Mouse (Mus musculus) embryonic fibroblast, embryonic 13.5 days (primary cell): ENCODE data around the gene Slc4a5. TPM values are rescaled to one million over a fixed set of nuclear protein-coding genes. Genes with fewer than 3 reads are reported as not detected.
"Not testable (repeated sequence)": the region's sequence is repeated elsewhere in the genome, so short reads cannot be mapped to it uniquely, and the experiment has no call there.

Experiments
- H3K27ac ChIP-seq: 2 replicates; pipeline ENCODE4 v1.5.1; 2012; ENCODE audit warnings: low read length, control low read depth, inconsistent platforms; ENCODE audit not compliant: insufficient read depth
- H3K4me1 ChIP-seq: 2 replicates; pipeline ENCODE4 v1.6.1; 2011; ENCODE audit warnings: low read length; ENCODE audit not compliant: control insufficient read depth, insufficient read depth
- H3K4me3 ChIP-seq: 2 replicates; pipeline ENCODE4 v1.5.1; 2011; ENCODE audit warnings: mild to moderate bottlenecking, control low read depth, low read length; ENCODE audit not compliant: insufficient read depth
- CTCF ChIP-seq: IDR thresholded peaks from 2 replicates; pipeline ENCODE4 v1.5.1; 2011; ENCODE audit warnings: mild to moderate bottlenecking, control low read depth, low read length, moderate library complexity, borderline replicate concordance; ENCODE audit not compliant: insufficient read depth
- POLR2A ChIP-seq: IDR thresholded peaks from 2 replicates; pipeline ENCODE4 v1.6.1; 2011; ENCODE audit warnings: low read depth, mild to moderate bottlenecking, control low read depth, low read length, moderate library complexity
- polyA plus RNA-seq: library from polyadenylated mRNA; stranded (reverse); fragments of >200 nt; gene quantifications from 2 replicates; pipeline ENCODE4 v1.2.4, GENCODE M21; 2011; ENCODE audit warnings: low read depth; ENCODE audit not compliant: missing spikeins, insufficient read length

Gene Slc4a5
- polyA plus RNA-seq, 1 experiment = not detected

GRCm38 (mm10) chr6:83322794-83323193 is 103.2 kb downstream of the Slc4a5 start:
- H3K27ac ChIP-seq = no peak overlapping the region
- TF ChIP-seq CTCF (no peak), POLR2A (no peak)
- H3K4me3 ChIP-seq = no peak overlapping the region
- no peaks in the 10 kb centered on the region for H3K4me1 ChIP-seq

DNA sequence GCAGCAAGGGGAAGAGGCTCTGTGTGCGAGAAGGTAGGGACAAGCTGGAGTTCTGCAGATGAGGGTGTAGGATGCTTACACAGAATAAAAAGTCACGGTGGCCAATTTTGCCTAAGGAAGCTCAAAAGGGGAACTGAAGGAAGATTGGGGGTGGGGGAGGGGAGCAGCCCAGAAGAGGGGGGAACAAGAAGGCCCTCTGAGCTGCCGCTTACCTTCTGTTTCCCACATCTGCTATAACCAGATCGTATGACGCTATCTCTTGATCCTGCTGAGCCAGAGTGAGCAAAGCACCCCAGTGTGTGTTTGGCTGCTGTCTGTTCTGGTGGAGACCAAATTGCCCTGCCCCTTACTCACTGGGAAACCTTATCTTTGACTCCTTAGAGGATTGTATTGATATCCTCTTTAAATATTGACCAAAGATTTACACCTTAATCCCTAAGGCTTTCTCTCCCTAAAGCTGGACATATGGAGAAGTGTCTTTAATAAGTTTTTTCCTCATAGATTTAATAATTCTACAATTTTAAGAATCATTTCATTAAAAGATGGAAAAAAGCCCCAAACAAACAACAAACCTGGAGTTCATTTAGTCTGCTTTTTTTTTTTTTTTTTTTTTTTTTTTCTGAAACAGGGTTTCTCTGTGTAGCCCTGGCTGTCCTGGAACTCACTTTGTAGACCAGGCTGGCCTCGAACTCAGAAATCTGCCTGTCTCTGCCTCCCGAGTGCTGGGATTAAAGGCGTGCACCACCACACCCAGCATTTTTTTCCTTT is 104.2 kb downstream of the Slc4a5 start:
- TF ChIP-seq CTCF = no peak
- Histone ChIP-seq H3K4me3 (no peak overlapping the region), H3K27ac (no peak overlapping the region), H3K4me1 (no peaks in the 10 kb centered on the region)

GRCm38 (mm10) chr6:83325525-83326393 is 106.1 kb downstream of the Slc4a5 start, which contains the start of the genes Mthfd2 and Mob1a:
TSS of gene Mthfd2 (minus strand) at chr6:83325908.
TSS of gene Mob1a (plus strand) at chr6:83326016.
- TF ChIP-seq CTCF (no peak), POLR2A (peak; percentile 71)
- no peaks in the 10 kb centered on the region for H3K4me1 ChIP-seq
- peak within 1 kb of the TSS; percentile 80 for H3K27ac ChIP-seq
- H3K4me3 ChIP-seq = peak within 1 kb of the TSS; percentile 90

DNA sequence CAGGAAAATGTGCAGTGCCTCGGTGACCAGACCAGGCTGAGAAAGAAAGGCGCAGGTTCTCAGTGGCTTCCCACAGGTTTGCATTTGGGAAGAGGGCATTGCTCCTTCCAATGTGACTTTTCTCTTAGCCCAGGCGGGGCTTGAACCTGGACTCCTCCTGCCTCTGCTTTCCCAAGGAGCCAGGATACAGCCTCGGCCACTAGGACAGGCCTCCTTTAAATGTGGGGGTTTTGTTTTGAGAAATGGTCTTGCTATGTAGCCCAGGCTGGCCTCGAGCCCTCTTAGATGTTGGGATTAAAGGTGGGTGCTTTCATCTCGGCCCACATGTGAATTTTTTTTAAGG is 106.7 kb downstream of the Slc4a5 start:
- Histone ChIP-seq H3K4me1 (no peaks in the 10 kb centered on the region), H3K27ac (peak overlapping the region; percentile 35), H3K4me3 (peak overlapping the region; percentile 90)
- TF ChIP-seq POLR2A (no peak; the same call in 1 of the 2 replicates), CTCF (no peak)

- Histone ChIP-seq H3K4me1 (no peaks in the 10 kb centered on the region), H3K4me3 (peak overlapping the region; percentile 90), H3K27ac (no peak overlapping the region; the same call in 1 of the 2 replicates)
- TF ChIP-seq POLR2A = no peak
- TF ChIP-seq CTCF = no peak
Measured at GRCm38 (mm10) chr6:83326761-83327160, 107.1 kb downstream of the Slc4a5 start.

GRCm38 (mm10) chr6:83327591-83328190 is 108.1 kb downstream of the Slc4a5 start:
- TF ChIP-seq CTCF (no peak), POLR2A (no peak)
- no peak overlapping the region for H3K27ac ChIP-seq
- peak overlapping the region; percentile 23; the same call in 1 of the 2 replicates for H3K4me3 ChIP-seq
- H3K4me1 ChIP-seq = no peaks in the 10 kb centered on the region

GRCm38 (mm10) chr6:83341387-83341786 is 121.8 kb downstream of the Slc4a5 start:
- H3K4me1 ChIP-seq = no peaks in the 10 kb centered on the region
- no peak overlapping the region for H3K27ac ChIP-seq
- TF ChIP-seq POLR2A (no peak), CTCF (no peak)
- H3K4me3 ChIP-seq = no peak overlapping the region

- Histone ChIP-seq H3K4me1 (no peaks in the 10 kb centered on the region), H3K27ac (no peak overlapping the region), H3K4me3 (no peak overlapping the region)
- no peak for TF ChIP-seq POLR2A
- TF ChIP-seq CTCF = no peak
Measured at GRCm38 (mm10) chr6:83342957-83343356, 123.3 kb downstream of the Slc4a5 start.

- not testable (repeated sequence) for H3K4me3 ChIP-seq, H3K27ac ChIP-seq, H3K4me1 ChIP-seq
Measured at GRCm38 (mm10) chr6:83345285-83345684, 125.7 kb downstream of the Slc4a5 start.

DNA sequence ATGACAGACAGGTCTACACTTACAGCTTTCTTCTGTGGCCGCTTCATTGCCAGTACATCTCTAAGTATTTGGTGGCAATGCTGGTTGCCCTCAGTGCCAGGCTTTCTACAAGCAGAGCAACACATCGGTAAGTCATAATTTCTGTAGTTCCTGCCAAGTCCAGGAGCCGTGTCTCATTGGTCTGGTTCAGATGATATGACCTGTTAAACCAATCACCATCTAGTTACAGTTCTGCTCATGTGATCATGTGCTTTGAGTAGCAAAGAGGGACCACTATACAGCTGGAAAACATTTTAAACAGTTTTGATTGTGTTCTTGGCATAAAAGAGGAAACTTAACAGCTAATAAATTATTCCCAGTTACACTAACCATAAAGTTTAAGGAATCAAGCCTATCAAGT is 128.3 kb downstream of the Slc4a5 start:
- H3K27ac ChIP-seq = no peak overlapping the region
- TF ChIP-seq POLR2A = no peak
- no peak for TF ChIP-seq CTCF
- H3K4me1 ChIP-seq = 0 out of 2 replicates have a peak, but pooled peaks cover 5% of the 10 kb centered on the region

More for the DNA sequence above, 128.3 kb downstream of the Slc4a5 start:
- H3K4me3 ChIP-seq = no peak overlapping the region
